Mouse (Mus musculus): ENCODE measurements around the gene Atp6v1a.
A peak's percentile ranks its signal among the peaks of the same experiment; 100 is the strongest.

The Atp6v1a gene

GRCm38 (mm10) chr16:44060604-44061286 lies 78.8 kb downstream of the Atp6v1a start:
- DNase-seq: no peak

GRCm38 (mm10) chr16:44058745-44059144 lies 80.8 kb downstream of the Atp6v1a start:
- peak; percentile 56 to 67 for DNase-seq

DNA sequence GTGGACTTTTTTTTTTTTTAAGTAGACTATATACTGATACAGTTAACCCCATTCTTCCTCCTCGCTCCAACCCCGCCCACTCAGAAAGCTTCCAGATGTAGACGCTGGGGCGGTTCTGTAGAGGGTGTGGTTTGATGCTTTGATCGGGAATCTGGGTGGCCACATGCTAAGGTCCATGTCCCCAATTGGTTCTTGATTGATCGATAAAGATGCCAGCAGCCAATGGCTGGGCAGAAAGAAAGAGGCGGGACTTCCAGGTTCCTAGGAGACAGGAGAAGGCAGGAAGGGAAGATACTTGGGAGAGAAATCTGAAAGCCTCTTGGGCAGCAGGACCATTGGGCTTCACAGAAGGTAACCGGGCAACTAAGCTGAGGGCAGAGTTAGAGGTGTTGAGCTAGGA lies 83.7 kb downstream of the Atp6v1a start:
- DNase-seq: no peak

DNA sequence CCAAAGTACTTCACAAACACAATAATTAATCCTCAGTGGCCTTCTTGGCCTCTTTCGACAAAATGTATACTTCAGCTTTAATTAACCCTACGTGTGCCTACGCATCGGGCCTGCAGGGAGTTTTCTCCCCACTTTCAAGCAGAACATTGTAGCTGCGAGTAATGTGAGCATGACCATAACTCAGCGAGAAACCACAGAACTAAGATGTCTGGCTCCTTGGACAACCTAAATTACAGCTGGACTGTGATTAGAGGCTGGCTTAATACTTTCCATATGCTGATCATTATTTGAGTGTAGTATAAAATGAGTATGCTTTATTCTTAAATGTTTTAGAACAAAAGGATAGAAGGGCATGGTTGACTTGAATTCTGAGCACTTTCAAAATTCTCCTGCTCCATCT lies 86.2 kb downstream of the Atp6v1a start:
- DNase-seq: no peak

GRCm38 (mm10) chr16:44052390-44052789 lies 87.1 kb downstream of the Atp6v1a start:
- DNase-seq: no peak

- no peak for DNase-seq
These were observed 89.4 kb downstream of the Atp6v1a start for GRCm38 (mm10) chr16:44050139-44050538.

GRCm38 (mm10) chr16:44039112-44039511 lies 100.4 kb downstream of the Atp6v1a start:
- DNase-seq: no peak
